Mouse (Mus musculus): ENCODE data around the gene Efs.

DNA sequence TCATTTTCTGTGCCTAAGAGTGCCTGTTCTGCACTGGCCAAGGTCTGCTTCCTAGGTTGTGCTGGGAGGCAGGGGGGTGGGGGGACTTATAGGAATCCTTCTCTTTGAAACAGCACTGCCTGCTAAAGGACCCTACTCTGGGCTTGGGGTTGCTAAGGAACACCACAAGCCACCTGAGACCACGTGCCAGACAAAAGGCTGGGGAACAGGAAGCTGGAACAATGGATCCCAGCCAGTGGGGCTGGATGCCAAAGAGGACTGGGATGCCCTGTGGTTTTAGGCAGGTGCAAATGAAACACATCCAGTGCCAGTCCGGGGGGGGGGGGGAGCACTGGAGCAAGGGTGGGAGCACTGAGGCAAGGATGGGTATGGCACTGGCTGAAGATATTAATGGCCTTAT is 4.5 kb upstream of the Efs start:
- TF ChIP-seq POLR2A (IDR thresholded peaks at IDR 0.05; ENCODE audit: extremely low read depth, insufficient read depth, low read length) (no peak), CTCF (IDR thresholded peaks at IDR 0.05; ENCODE audit: extremely low read depth, insufficient read depth, low read length) (no peak)
